Mouse (Mus musculus) cerebellum, adult 2 months (tissue): Measurements from ENCODE around the gene Nars2.

Experiments used
- CTCF ChIP-seq: fragments of 200-500 bp; IDR thresholded peaks from 2 replicates; pipeline ENCODE4 v1.5.1; 2011; ENCODE audit warnings: low read depth, mild to moderate bottlenecking, control low read depth, low read length, moderate library complexity, borderline replicate concordance; ENCODE audit not compliant: insufficient read depth
- POLR2A ChIP-seq: fragments of 200-500 bp; IDR thresholded peaks from 2 replicates; pipeline ENCODE4 v1.6.1; 2011; ENCODE audit warnings: low read length, control low read depth, borderline replicate concordance; ENCODE audit not compliant: insufficient read depth

- TF ChIP-seq POLR2A (no peak), CTCF (no peak)
These were observed 75.6 kb downstream of the Nars2 start for GRCm38 (mm10) chr7:97026772-97027358.
